Mouse (Mus musculus): ENCODE measurements around the gene Lmbr1.

DNA sequence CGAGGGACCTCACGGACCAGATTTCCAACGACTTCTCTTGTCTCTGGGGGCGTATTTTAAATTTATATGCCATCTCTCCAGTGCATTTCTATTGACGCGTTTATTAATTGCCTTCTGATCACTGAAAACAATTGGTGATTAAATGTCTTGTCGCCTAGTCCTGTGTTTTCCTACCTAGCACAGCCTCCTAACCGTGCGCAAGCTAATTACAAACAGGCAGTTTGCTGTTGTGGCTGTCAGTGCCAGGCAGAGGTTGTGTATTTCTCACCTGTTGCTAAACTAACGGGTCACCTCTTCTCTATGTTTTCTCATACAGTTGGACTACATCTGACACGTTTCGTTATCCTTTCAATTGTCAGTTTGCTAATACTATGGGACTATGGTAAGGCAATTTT, 181.9 kb downstream of the Lmbr1 start:
- TF ChIP-seq CTCF (IDR thresholded peaks at IDR 0.05; ENCODE audit: extremely low read depth, insufficient read depth, insufficient read length, insufficient replicate concordance): no peak
- no peak for TF ChIP-seq POLR2A (IDR thresholded peaks at IDR 0.05; ENCODE audit: low read depth, low read length)

All from spleen, adult 2 months (tissue).